In genomic region chr8:125435320-125436100, GRCm38 (mm10) we compare ENCODE assay signal across 17 mouse cellular contexts.
DNase-seq lines count a peak whose midpoint lies in the region; ATAC-seq lines count a peak whose summit lies in the region.
"Had no signal": no experiment of that assay in that cellular context is flagged by ENCODE, and none has a peak within 500 bp of the region (broad histone marks: within the 10 kb centered on the region; RNA-seq: fewer than 3 reads in every experiment).

No protein-coding gene starts in this region.

- H3K4me1 ChIP-seq in heart, embryonic 13.5 days: peaks cover 47% of the 10 kb centered on the region
- no peaks in the 10 kb centered on the region for H3K4me1 ChIP-seq in megakaryocyte, embryonic 14.5 days

- DNase-seq in heart, postnatal 10 days: no peak
- peak; percentile 41 to 63 for DNase-seq in thymus, postnatal 10 days (ENCODE audit: low spot score in 2 of 2)
- DNase-seq in gastrocnemius, postnatal 25 days: no peak
- DNase-seq in cerebellum, adult 11-12 months: no peak
- DNase-seq: cerebellum, adult 8-10 months; forebrain, postnatal 0 days; kidney, adult 8-10 months; kidney, postnatal 14 days; liver, postnatal 0 days; lung, postnatal 10 days; right cerebral cortex, postnatal 14 days; spleen, adult 18-20 months had no signal

- no peaks in the 10 kb centered on the region for H3K27me3 ChIP-seq in heart, embryonic 13.5 days (replicated peaks)
- H3K27me3 ChIP-seq in megakaryocyte, embryonic 14.5 days (replicated peaks): peaks cover 10% of the 10 kb centered on the region

- H3K27ac ChIP-seq in heart, embryonic 13.5 days (replicated peaks): peak overlapping the region; percentile 51
- H3K27ac ChIP-seq: embryonic facial prominence, embryonic 10.5 days had no signal

- intact Hi-C loops in heart, postnatal 10 days (cut with DNase I): loop anchor here (10.0 kb wide), 1 partner anchor 439 kb away; no protein-coding TSS in a partner anchor

- WGBS in heart, embryonic 13.5 days: 56% methylated on average over 7 of the region's 7 CpGs

- H3K4me2 ChIP-seq in heart, embryonic 13.5 days: no peak overlapping the region

- no peak for ATAC-seq in heart, embryonic 13.5 days (ENCODE audit: extremely low read depth, insufficient number of reproducible peaks, low FRiP score, low TSS enrichment)
- ATAC-seq in megakaryocyte, adult 5-6 weeks (ENCODE audit: poor library complexity, severe bottlenecking): no peak
- ATAC-seq: forebrain, postnatal 0 days; inflammation-experienced regulatory T-cells, adult 6 months; liver, postnatal 0 days had no signal

- no peaks in the 10 kb centered on the region for H3K9me3 ChIP-seq in heart, embryonic 13.5 days
- no peaks in the 10 kb centered on the region for H3K9me3 ChIP-seq in megakaryocyte, embryonic 14.5 days

- H3K9ac ChIP-seq in heart, embryonic 13.5 days: peak overlapping the region; percentile 58; the same call in 1 of the 2 replicates
- H3K9ac ChIP-seq: forebrain, postnatal 0 days; liver, postnatal 0 days had no signal

- H3K4me3 ChIP-seq in heart, embryonic 13.5 days: no peak overlapping the region
- H3K4me3 ChIP-seq in megakaryocyte, embryonic 14.5 days (replicated peaks): peak overlapping the region; percentile 8
- H3K4me3 ChIP-seq: embryonic facial prominence, embryonic 10.5 days had no signal

- peaks cover 82% of the 10 kb centered on the region for H3K36me3 ChIP-seq in heart, embryonic 13.5 days
- H3K36me3 ChIP-seq in megakaryocyte, embryonic 14.5 days (replicated peaks; ENCODE audit: low read length): no peaks in the 10 kb centered on the region

Comparison
In these comparisons a context has a peak if more than half of its experiments do, and no peak if none do; other contexts are left out.
1. DNase-seq: peak in thymus, postnatal 10 days (2 of 2); none in heart, postnatal 10 days (0 of 2), gastrocnemius, postnatal 25 days (single experiment) and cerebellum, adult 11-12 months (single experiment).